Mouse (Mus musculus) brain, embryonic 14.5 days (tissue): ENCODE data around the gene Pcp4l1.

Experiments used
- CTCF ChIP-seq: fragments of 200-500 bp; IDR thresholded peaks from 2 replicates; pipeline ENCODE4 v1.5.1; 2012; ENCODE audit warnings: inconsistent platforms, mild to moderate bottlenecking, moderate library complexity, borderline replicate concordance; ENCODE audit not compliant: insufficient read depth, insufficient read length; ENCODE audit errors: extremely low read depth
- POLR2A ChIP-seq: fragments of 200-500 bp; IDR thresholded peaks from 2 replicates; pipeline ENCODE4 v1.6.1; 2012; ENCODE audit warnings: mild to moderate bottlenecking, inconsistent platforms, borderline replicate concordance; ENCODE audit not compliant: poor library complexity, insufficient read depth, insufficient read length, severe bottlenecking; ENCODE audit errors: extremely low read depth

GRCm38 (mm10) chr1:171239992-171240744, 44.1 kb upstream of the Pcp4l1 start:
- TF ChIP-seq CTCF, result no peak
- TF ChIP-seq POLR2A, result no peak
